Mouse (Mus musculus): Measurements from ENCODE around the gene Pip4k2c.

- TF ChIP-seq CTCF (IDR thresholded peaks at IDR 0.05; ENCODE audit: borderline replicate concordance, insufficient read depth, low read depth, low read length), result no peak
- no peak for TF ChIP-seq POLR2A (IDR thresholded peaks at IDR 0.05; ENCODE audit: borderline replicate concordance, insufficient read depth, low read length)
Observed at GRCm38 (mm10) chr10:127165354-127165653, 46.1 kb downstream of the Pip4k2c start.
